Mouse (Mus musculus) hindbrain, embryonic 15.5 days (tissue): Measurements from ENCODE around the gene Clcn2. TPM values are rescaled to one million over a fixed set of nuclear protein-coding genes. Genes with fewer than 3 reads are reported as not detected.
A peak's percentile ranks its signal among the peaks of the same experiment; 100 is the strongest.

Experiments
- ATAC-seq: fragments of 200-750 bp; cut with Nextera tagmentation; 2 replicates; pipeline ENCODE4 v1.8.0; 2017; ENCODE audit warnings: low read depth, moderate number of reproducible peaks, moderate TSS enrichment; ENCODE audit not compliant: low FRiP score
- H3K27ac ChIP-seq: fragments of 300-500 bp; sonication (generic); replicated peaks from 2 replicates; pipeline ENCODE4 v1.5.1; 2015; ENCODE audit warnings: mild to moderate bottlenecking, inconsistent platforms
- H3K27me3 ChIP-seq: fragments of 300-500 bp; sonication (generic); 2 replicates; pipeline ENCODE4 v1.6.1; 2015; ENCODE audit warnings: control low read depth, inconsistent platforms
- H3K36me3 ChIP-seq: fragments of 300-500 bp; sonication (generic); 2 replicates; pipeline ENCODE4 v1.6.1; 2015; ENCODE audit warnings: control low read depth, inconsistent platforms
- H3K4me1 ChIP-seq: fragments of 300-500 bp; sonication (generic); replicated peaks from 2 replicates; pipeline ENCODE4 v1.6.1; 2015; ENCODE audit warnings: control low read depth, inconsistent platforms
- H3K4me2 ChIP-seq: fragments of 300-500 bp; sonication (generic); 2 replicates; pipeline ENCODE4 v1.6.1; 2015; ENCODE audit warnings: moderate library complexity, mild to moderate bottlenecking, inconsistent platforms
- H3K4me3 ChIP-seq: fragments of 300-500 bp; sonication (generic); 2 replicates; pipeline ENCODE4 v1.5.1; 2015; ENCODE audit warnings: mild to moderate bottlenecking, inconsistent platforms
- H3K9ac ChIP-seq: fragments of 300-500 bp; sonication (generic); 2 replicates; pipeline ENCODE4 v1.6.1; 2015; ENCODE audit warnings: inconsistent platforms
- H3K9me3 ChIP-seq: fragments of 300-500 bp; sonication (generic); 2 replicates; pipeline ENCODE4 v1.6.1; 2016; ENCODE audit warnings: control low read depth, inconsistent platforms
- WGBS: fragments of 180-500 bp; shearing (Covaris S2); methylation state at CpG from one replicate; pipeline ENCODE4 v1.1.7; 2015; 5-methylcytosine and 5-hydroxymethylcytosine counted together
- polyA plus RNA-seq: library from polyadenylated mRNA; unstranded; fragments of >200 nt; fragmentation: Nextera tagmentation; extraction: Ambion mirVana; gene quantifications from 2 replicates; pipeline ENCODE4 v1.2.1, GENCODE M21; 2015

The Clcn2 gene
- polyA plus RNA-seq, 1 experiment from 2014 or later: 36.0 TPM

GRCm38 (mm10) chr16:20706407-20707055, 11.0 kb downstream of the Clcn2 start:
- Histone ChIP-seq H3K27ac (no peak overlapping the region), H3K4me3 (no peak overlapping the region), H3K4me2 (no peak overlapping the region), H3K27me3 (no peaks in the 10 kb centered on the region), H3K9ac (no peak overlapping the region), H3K36me3 (peaks cover 29% of the 10 kb centered on the region), H3K4me1 (peaks cover 12% of the 10 kb centered on the region), H3K9me3 (no peaks in the 10 kb centered on the region)
- ATAC-seq: no peak
- 83% methylated on average over 2 of the region's 2 CpGs for WGBS

GRCm38 (mm10) chr16:20705786-20706185, 11.8 kb downstream of the Clcn2 start:
- Histone ChIP-seq H3K9ac (no peak overlapping the region), H3K9me3 (no peaks in the 10 kb centered on the region), H3K4me3 (no peak overlapping the region), H3K27ac (no peak overlapping the region), H3K36me3 (peaks cover 24% of the 10 kb centered on the region), H3K27me3 (no peaks in the 10 kb centered on the region), H3K4me2 (no peak overlapping the region), H3K4me1 (peaks cover 16% of the 10 kb centered on the region)
- 65% methylated on average over 3 of the region's 3 CpGs for WGBS
- no peak for ATAC-seq

- WGBS: 90% methylated on average over 6 of the region's 6 CpGs
- H3K27me3 ChIP-seq: no peaks in the 10 kb centered on the region
- peaks cover 32% of the 10 kb centered on the region for H3K36me3 ChIP-seq
- no peak for ATAC-seq
- no peaks in the 10 kb centered on the region for H3K9me3 ChIP-seq
- peaks cover 16% of the 10 kb centered on the region for H3K4me1 ChIP-seq
- H3K9ac ChIP-seq: no peak overlapping the region
- no peak overlapping the region for H3K27ac ChIP-seq
- H3K4me2 ChIP-seq: no peak overlapping the region
- no peak overlapping the region for H3K4me3 ChIP-seq
Observed at GRCm38 (mm10) chr16:20703699-20704400, 13.7 kb downstream of the Clcn2 start.

- Histone ChIP-seq H3K9me3 (no peaks in the 10 kb centered on the region), H3K9ac (no peak overlapping the region), H3K27me3 (no peaks in the 10 kb centered on the region), H3K27ac (no peak overlapping the region), H3K36me3 (peaks cover 36% of the 10 kb centered on the region), H3K4me1 (peaks cover 16% of the 10 kb centered on the region), H3K4me3 (no peak overlapping the region), H3K4me2 (no peak overlapping the region)
- WGBS: 94% methylated on average over 10 of the region's 10 CpGs
- no peak for ATAC-seq
Observed at GRCm38 (mm10) chr16:20703071-20703470, 14.5 kb downstream of the Clcn2 start.

- 5% methylated on average over 8 of the region's 8 CpGs for WGBS
- H3K9ac ChIP-seq: no peak overlapping the region
- peaks cover 17% of the 10 kb centered on the region for H3K4me1 ChIP-seq
- H3K4me3 ChIP-seq: no peak overlapping the region
- ATAC-seq: peak; percentile 64
- no peaks in the 10 kb centered on the region for H3K27me3 ChIP-seq
- peaks cover 31% of the 10 kb centered on the region for H3K36me3 ChIP-seq
- peak overlapping the region; percentile 59 for H3K27ac ChIP-seq
- H3K9me3 ChIP-seq: no peaks in the 10 kb centered on the region
- no peak overlapping the region for H3K4me2 ChIP-seq
Observed at GRCm38 (mm10) chr16:20702522-20702893, 15.0 kb downstream of the Clcn2 start.

- H3K9me3 ChIP-seq: no peaks in the 10 kb centered on the region
- H3K36me3 ChIP-seq: peaks cover 27% of the 10 kb centered on the region
- H3K9ac ChIP-seq: no peak overlapping the region
- no peaks in the 10 kb centered on the region for H3K27me3 ChIP-seq
- H3K27ac ChIP-seq: peak overlapping the region; percentile 59
- H3K4me3 ChIP-seq: no peak overlapping the region
- H3K4me2 ChIP-seq: no peak overlapping the region
- WGBS: 14% methylated on average over 12 of the region's 12 CpGs
- peak; percentile 9; the same call in 1 of the 2 replicates for ATAC-seq
- peaks cover 21% of the 10 kb centered on the region for H3K4me1 ChIP-seq
Observed at GRCm38 (mm10) chr16:20701729-20702521, 15.6 kb downstream of the Clcn2 start.

- Histone ChIP-seq H3K9me3 (no peaks in the 10 kb centered on the region), H3K27ac (peak overlapping the region; percentile 59; the same call in 1 of the 2 replicates), H3K27me3 (no peaks in the 10 kb centered on the region), H3K4me2 (no peak overlapping the region), H3K36me3 (peaks cover 27% of the 10 kb centered on the region), H3K4me3 (no peak overlapping the region), H3K9ac (no peak overlapping the region), H3K4me1 (peaks cover 27% of the 10 kb centered on the region)
- WGBS: 40% methylated on average over 7 of the region's 7 CpGs
- no peak for ATAC-seq
Observed at GRCm38 (mm10) chr16:20701316-20701715, 16.2 kb downstream of the Clcn2 start.

- Histone ChIP-seq H3K4me2 (no peak overlapping the region), H3K27ac (no peak overlapping the region), H3K36me3 (peaks cover 21% of the 10 kb centered on the region), H3K4me1 (peaks cover 40% of the 10 kb centered on the region), H3K4me3 (no peak overlapping the region), H3K27me3 (no peaks in the 10 kb centered on the region), H3K9ac (no peak overlapping the region), H3K9me3 (no peaks in the 10 kb centered on the region)
- ATAC-seq: no peak
- WGBS: 40% methylated on average over 5 of the region's 5 CpGs
Observed at GRCm38 (mm10) chr16:20700036-20700435, 17.5 kb downstream of the Clcn2 start.

- no peak overlapping the region for H3K27ac ChIP-seq
- ATAC-seq: no peak
- peaks cover 21% of the 10 kb centered on the region for H3K36me3 ChIP-seq
- H3K9me3 ChIP-seq: no peaks in the 10 kb centered on the region
- no peak overlapping the region for H3K4me2 ChIP-seq
- no peaks in the 10 kb centered on the region for H3K27me3 ChIP-seq
- 83% methylated on average over 5 of the region's 5 CpGs for WGBS
- peaks cover 47% of the 10 kb centered on the region for H3K4me1 ChIP-seq
- H3K9ac ChIP-seq: no peak overlapping the region
- H3K4me3 ChIP-seq: no peak overlapping the region
Observed at GRCm38 (mm10) chr16:20699266-20699665, 18.3 kb downstream of the Clcn2 start.

GRCm38 (mm10) chr16:20695622-20696323, 21.8 kb downstream of the Clcn2 start:
- under 1% methylated on average over 45 of the region's 46 CpGs for WGBS
- Histone ChIP-seq H3K9ac (peak overlapping the region; percentile 49), H3K27ac (peak overlapping the region; percentile 79), H3K4me3 (peak overlapping the region; percentile 48), H3K36me3 (peaks cover 25% of the 10 kb centered on the region; the same call in 1 of the 2 replicates), H3K4me2 (peak overlapping the region; percentile 65), H3K4me1 (peaks cover 46% of the 10 kb centered on the region), H3K27me3 (no peaks in the 10 kb centered on the region), H3K9me3 (no peaks in the 10 kb centered on the region)
- ATAC-seq: peak; percentile 80

- H3K27me3 ChIP-seq: no peaks in the 10 kb centered on the region
- peak overlapping the region; percentile 79; the same call in 1 of the 2 replicates for H3K27ac ChIP-seq
- 0 out of 2 replicates have a peak overlapping the region, but pooled peaks have one; percentile 49 for H3K9ac ChIP-seq
- 0 out of 2 replicates have a peak overlapping the region, but pooled peaks have one; percentile 48 for H3K4me3 ChIP-seq
- WGBS: 63% methylated on average over 8 of the region's 8 CpGs
- H3K36me3 ChIP-seq: peaks cover 31% of the 10 kb centered on the region
- H3K9me3 ChIP-seq: no peaks in the 10 kb centered on the region
- H3K4me1 ChIP-seq: peaks cover 46% of the 10 kb centered on the region
- no peak for ATAC-seq
- H3K4me2 ChIP-seq: peak overlapping the region; percentile 65
Observed at GRCm38 (mm10) chr16:20694781-20695180, 22.8 kb downstream of the Clcn2 start.
